Mouse (Mus musculus): Measurements from ENCODE around the gene Npr1. TPM values are rescaled to one million over a fixed set of nuclear protein-coding genes. Genes with fewer than 3 reads are reported as not detected.

Gene Npr1
- polyA plus RNA-seq, 1 experiment: 10.6 TPM

DNA sequence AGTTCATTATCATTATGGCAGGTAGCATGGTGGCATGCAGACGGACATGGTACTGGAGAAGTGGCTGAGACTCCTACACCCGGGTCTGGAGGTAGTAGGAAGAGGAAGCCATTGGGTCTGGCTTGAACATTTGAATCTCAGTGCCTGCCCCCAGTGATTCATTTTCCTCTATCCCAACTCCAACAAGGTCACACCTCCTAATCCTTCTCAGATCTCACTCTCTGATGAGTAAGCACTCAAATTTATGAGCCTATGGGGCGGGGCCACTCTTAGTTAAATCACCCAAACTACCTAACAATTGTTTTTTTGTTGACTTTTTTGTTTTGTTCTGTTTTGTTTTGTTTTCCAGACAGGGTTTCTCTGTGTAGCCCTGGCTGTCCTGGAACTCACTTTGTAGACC, 21.7 kb downstream of the Npr1 start:
- no peaks in the 10 kb centered on the region for H3K4me1 ChIP-seq (ENCODE audit: control insufficient read depth, insufficient read depth, low read length)
- 74% methylated on average over 3 of the region's 3 CpGs for WGBS

GRCm38 (mm10) chr3:90440756-90441155, 24.9 kb downstream of the Npr1 start:
- Histone ChIP-seq H3K4me1 (ENCODE audit: control insufficient read depth, insufficient read depth, low read length) (no peaks in the 10 kb centered on the region), H3K4me3 (replicated peaks; ENCODE audit: control insufficient read depth, low read depth, low read length) (no peak overlapping the region), H3K27ac (ENCODE audit: control insufficient read depth, insufficient read depth, low read depth, low read length, poor library complexity) (no peak overlapping the region)
- no peak for TF ChIP-seq POLR2A (IDR thresholded peaks at IDR 0.05; ENCODE audit: borderline replicate concordance, control insufficient read depth, low read depth, low read length)
- WGBS: 82% methylated on average over 2 of the region's 2 CpGs

More for the DNA sequence above, 21.7 kb downstream of the Npr1 start:
- no peak for TF ChIP-seq CTCF (IDR thresholded peaks at IDR 0.05; ENCODE audit: control insufficient read depth, insufficient read depth, low read length)
- no peak for TF ChIP-seq POLR2A (IDR thresholded peaks at IDR 0.05; ENCODE audit: borderline replicate concordance, control insufficient read depth, low read depth, low read length)
- Histone ChIP-seq H3K27ac (ENCODE audit: control insufficient read depth, insufficient read depth, low read depth, low read length, poor library complexity) (no peak overlapping the region), H3K4me3 (replicated peaks; ENCODE audit: control insufficient read depth, low read depth, low read length) (no peak overlapping the region)

GRCm38 (mm10) chr3:90437131-90437530, 28.5 kb downstream of the Npr1 start:
- TF ChIP-seq POLR2A (IDR thresholded peaks at IDR 0.05; ENCODE audit: borderline replicate concordance, control insufficient read depth, low read depth, low read length) (no peak), CTCF (IDR thresholded peaks at IDR 0.05; ENCODE audit: control insufficient read depth, insufficient read depth, low read length) (no peak)
- no peaks in the 10 kb centered on the region for H3K4me1 ChIP-seq (ENCODE audit: control insufficient read depth, insufficient read depth, low read length)
- no peak overlapping the region for H3K4me3 ChIP-seq (replicated peaks; ENCODE audit: control insufficient read depth, low read depth, low read length)
- WGBS: 71% methylated on average over 4 of the region's 4 CpGs
- no peak overlapping the region for H3K27ac ChIP-seq (ENCODE audit: control insufficient read depth, insufficient read depth, low read depth, low read length, poor library complexity)

- WGBS: 48% methylated on average over 11 of the region's 11 CpGs
- no peak overlapping the region for H3K27ac ChIP-seq (ENCODE audit: control insufficient read depth, insufficient read depth, low read depth, low read length, poor library complexity)
- TF ChIP-seq POLR2A (IDR thresholded peaks at IDR 0.05; ENCODE audit: borderline replicate concordance, control insufficient read depth, low read depth, low read length) (no peak), CTCF (IDR thresholded peaks at IDR 0.05; ENCODE audit: control insufficient read depth, insufficient read depth, low read length) (no peak)
- peaks cover 3% of the 10 kb centered on the region; the same call in 1 of the 2 replicates for H3K4me1 ChIP-seq (ENCODE audit: control insufficient read depth, insufficient read depth, low read length)
- no peak overlapping the region for H3K4me3 ChIP-seq (replicated peaks; ENCODE audit: control insufficient read depth, low read depth, low read length)
Observed at GRCm38 (mm10) chr3:90434073-90434730, 31.5 kb downstream of the Npr1 start.

- WGBS: under 1% methylated on average over 52 of the region's 52 CpGs
- H3K27ac ChIP-seq (ENCODE audit: control insufficient read depth, insufficient read depth, low read depth, low read length, poor library complexity): peak within 1 kb of the TSS; percentile 95
- TF ChIP-seq CTCF (IDR thresholded peaks at IDR 0.05; ENCODE audit: control insufficient read depth, insufficient read depth, low read length) (no peak), POLR2A (IDR thresholded peaks at IDR 0.05; ENCODE audit: borderline replicate concordance, control insufficient read depth, low read depth, low read length) (peak; percentile 82)
- H3K4me3 ChIP-seq (replicated peaks; ENCODE audit: control insufficient read depth, low read depth, low read length): peak within 1 kb of the TSS; percentile 76
- H3K4me1 ChIP-seq (ENCODE audit: control insufficient read depth, insufficient read depth, low read length): peaks cover 3% of the 10 kb centered on the region; the same call in 1 of the 2 replicates
Observed at GRCm38 (mm10) chr3:90433381-90434020, 32.2 kb downstream of the Npr1 start, which contains the start of gene Ints3. Gene Ints3 (minus strand): TSS chr3:90433622.

GRCm38 (mm10) chr3:90432811-90433219, 32.9 kb downstream of the Npr1 start:
- 1% methylated on average over 12 of the region's 12 CpGs for WGBS
- Histone ChIP-seq H3K27ac (ENCODE audit: control insufficient read depth, insufficient read depth, low read depth, low read length, poor library complexity) (peak overlapping the region; percentile 95), H3K4me3 (replicated peaks; ENCODE audit: control insufficient read depth, low read depth, low read length) (peak overlapping the region; percentile 76), H3K4me1 (ENCODE audit: control insufficient read depth, insufficient read depth, low read length) (peaks cover 3% of the 10 kb centered on the region; the same call in 1 of the 2 replicates)
- TF ChIP-seq POLR2A (IDR thresholded peaks at IDR 0.05; ENCODE audit: borderline replicate concordance, control insufficient read depth, low read depth, low read length) (no peak), CTCF (IDR thresholded peaks at IDR 0.05; ENCODE audit: control insufficient read depth, insufficient read depth, low read length) (no peak)

GRCm38 (mm10) chr3:90432348-90432747, 33.3 kb downstream of the Npr1 start:
- H3K4me3 ChIP-seq (replicated peaks; ENCODE audit: control insufficient read depth, low read depth, low read length): peak overlapping the region; percentile 76
- H3K4me1 ChIP-seq (ENCODE audit: control insufficient read depth, insufficient read depth, low read length): peaks cover 3% of the 10 kb centered on the region; the same call in 1 of the 2 replicates
- no peak overlapping the region for H3K27ac ChIP-seq (ENCODE audit: control insufficient read depth, insufficient read depth, low read depth, low read length, poor library complexity)
- 10% methylated on average over 2 of the region's 2 CpGs for WGBS
- TF ChIP-seq POLR2A (IDR thresholded peaks at IDR 0.05; ENCODE audit: borderline replicate concordance, control insufficient read depth, low read depth, low read length) (no peak), CTCF (IDR thresholded peaks at IDR 0.05; ENCODE audit: control insufficient read depth, insufficient read depth, low read length) (no peak)

- peaks cover 3% of the 10 kb centered on the region; the same call in 1 of the 2 replicates for H3K4me1 ChIP-seq (ENCODE audit: control insufficient read depth, insufficient read depth, low read length)
- TF ChIP-seq CTCF (IDR thresholded peaks at IDR 0.05; ENCODE audit: control insufficient read depth, insufficient read depth, low read length) (no peak), POLR2A (IDR thresholded peaks at IDR 0.05; ENCODE audit: borderline replicate concordance, control insufficient read depth, low read depth, low read length) (no peak)
- WGBS: 72% methylated on average over 3 of the region's 3 CpGs
- H3K4me3 ChIP-seq (replicated peaks; ENCODE audit: control insufficient read depth, low read depth, low read length): no peak overlapping the region
- H3K27ac ChIP-seq (ENCODE audit: control insufficient read depth, insufficient read depth, low read depth, low read length, poor library complexity): no peak overlapping the region
Observed at GRCm38 (mm10) chr3:90429576-90429975, 36.1 kb downstream of the Npr1 start.

Data from bone marrow, adult 2 months (tissue).